Mouse (Mus musculus): ENCODE data around the gene Trappc11. TPM values are rescaled to one million over a fixed set of nuclear protein-coding genes. Genes with fewer than 3 reads are reported as not detected.

The Trappc11 gene
- polyA plus RNA-seq, 2 experiments: 10.4 to 13.1 TPM

GRCm38 (mm10) chr8:47446312-47447046, 86.8 kb downstream of the Trappc11 start, which contains the start of gene Stox2:
Gene Stox2 (minus strand): TSS chr8:47446362.
- TF ChIP-seq EP300 (IDR thresholded peaks at IDR 0.05; ENCODE audit: low read depth) (no peak), CTCF (IDR thresholded peaks at IDR 0.05; ENCODE audit: low read depth) (no peak)
- 78% methylated on average over 19 of the region's 19 CpGs for WGBS (ENCODE audit: insufficient replicate concordance)

More at GRCm38 (mm10) chr8:47446312-47447046, 86.8 kb downstream of the Trappc11 start, which contains the start of gene Stox2:
- Histone ChIP-seq H3K27ac (no peak within 1 kb of the TSS), H3K36me3 (replicated peaks; ENCODE audit: control insufficient read depth, insufficient read depth, low read depth) (no peaks in the 10 kb centered on the region), H3K4me2 (ENCODE audit: low read depth) (no peak within 1 kb of the TSS), H3K9me3 (ENCODE audit: control insufficient read depth, low read length) (no peaks in the 10 kb centered on the region), H3K27me3 (ENCODE audit: control insufficient read depth, insufficient read depth, low read length) (no peaks in the 10 kb centered on the region), H3K4me1 (replicated peaks; ENCODE audit: control insufficient read depth in 2 of 2, insufficient read depth in 2 of 2, low read length in 1 of 2) (no peaks in the 10 kb centered on the region), H3K4me3 (ENCODE audit: insufficient read depth in 1 of 2, low read depth in 2 of 2, low read length in 2 of 2) (no peak within 1 kb of the TSS), H3K9ac (replicated peaks) (no peak within 1 kb of the TSS)
- ATAC-seq (ENCODE audit: insufficient read depth) (no peak), DNase-seq (ENCODE audit: low read depth in 3 of 3, low spot score in 3 of 3) (no peak)

Other genes starting within 250 kb of the Trappc11 start
- 0.11 and 0.16 TPM in 2 replicates for gene Stox2, start 87.1 kb downstream of the Trappc11 start, polyA plus RNA-seq (2012; rRNA removed)
- gene Stox2, start 87.1 kb downstream of the Trappc11 start, polyA plus RNA-seq (2014; fragmentation: Nextera tagmentation; extraction: Ambion mirVana): 0.06 and 0.24 TPM in 2 replicates
- gene Rwdd4a, start 194 bp upstream of the Trappc11 start, polyA plus RNA-seq (2012; rRNA removed): 5.4 and 10.1 TPM in 2 replicates
- 25.0 and 27.0 TPM in 2 replicates for gene Rwdd4a, start 194 bp upstream of the Trappc11 start, polyA plus RNA-seq (2014; fragmentation: Nextera tagmentation; extraction: Ambion mirVana)
- 5.8 and 14.1 TPM in 2 replicates for gene Ing2, start 142.1 kb upstream of the Trappc11 start, polyA plus RNA-seq (2012; rRNA removed)
- 8.6 and 8.9 TPM in 2 replicates for gene Ing2, start 142.1 kb upstream of the Trappc11 start, polyA plus RNA-seq (2014; fragmentation: Nextera tagmentation; extraction: Ambion mirVana)
- 5.2 and 5.8 TPM in 2 replicates for gene Cdkn2aip, start 180.5 kb upstream of the Trappc11 start, polyA plus RNA-seq (2012; rRNA removed)
- 13.2 and 14.1 TPM in 2 replicates for gene Cdkn2aip, start 180.5 kb upstream of the Trappc11 start, polyA plus RNA-seq (2014; fragmentation: Nextera tagmentation; extraction: Ambion mirVana)